ENCODE assay signal across 10 mouse cellular contexts in the genomic region with DNA sequence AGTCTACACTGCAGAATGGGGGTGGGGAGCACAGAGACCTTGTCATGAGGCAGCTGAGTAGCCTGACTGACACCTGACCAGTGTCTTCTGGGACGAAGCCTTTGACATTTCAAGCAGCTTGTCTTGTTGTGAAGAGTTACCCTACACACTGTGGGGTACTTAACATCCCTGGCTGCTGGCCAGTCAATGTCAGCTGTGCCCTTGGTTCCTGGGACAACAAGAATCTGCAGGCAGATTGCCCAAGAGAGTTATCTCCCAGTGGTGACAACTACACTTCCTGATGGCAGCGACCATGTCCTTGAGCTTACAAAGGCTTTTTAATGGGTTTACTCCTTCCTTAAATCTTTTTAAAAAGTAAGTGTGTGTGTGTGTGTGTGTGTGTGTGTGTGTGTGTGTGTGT.
DNase-seq lines count a peak whose midpoint lies in the region; ATAC-seq and TF ChIP-seq lines count a peak whose summit lies in the region.
"Had no signal": no experiment of that assay in that cellular context is flagged by ENCODE, and none has a peak within 500 bp of the region (broad histone marks: within the 10 kb centered on the region; RNA-seq: fewer than 3 reads in every experiment).

No protein-coding gene starts in this region.

- H3K9me3 ChIP-seq in forebrain, embryonic 10.5 days = no peaks in the 10 kb centered on the region
- no peaks in the 10 kb centered on the region for H3K9me3 ChIP-seq in forebrain, postnatal 0 days (ENCODE audit: low read length)
- no peaks in the 10 kb centered on the region for H3K9me3 ChIP-seq in liver, postnatal 0 days (ENCODE audit: low read length)
- no peaks in the 10 kb centered on the region for H3K9me3 ChIP-seq in liver, embryonic 11.5 days (ENCODE audit: control insufficient read depth, low read length)
- H3K9me3 ChIP-seq in hindbrain, embryonic 13.5 days = no peaks in the 10 kb centered on the region
- H3K9me3 ChIP-seq: embryonic facial prominence, embryonic 13.5 days had no signal

- H3K4me2 ChIP-seq in forebrain, postnatal 0 days (ENCODE audit: low read depth) = no peak overlapping the region
- H3K4me2 ChIP-seq in liver, postnatal 0 days (ENCODE audit: low read depth, low read length) = no peak overlapping the region
- H3K4me2 ChIP-seq in liver, embryonic 11.5 days = no peak overlapping the region
- H3K4me2 ChIP-seq in hindbrain, embryonic 13.5 days = no peak overlapping the region
- H3K4me2 ChIP-seq: embryonic facial prominence, embryonic 13.5 days; midbrain, embryonic 11.5 days had no signal

- H3K36me3 ChIP-seq in forebrain, embryonic 10.5 days (replicated peaks) = no peaks in the 10 kb centered on the region
- no peaks in the 10 kb centered on the region for H3K36me3 ChIP-seq in forebrain, postnatal 0 days (ENCODE audit: insufficient read depth)
- no peaks in the 10 kb centered on the region for H3K36me3 ChIP-seq in liver, postnatal 0 days (replicated peaks; ENCODE audit: insufficient read depth, low read length)
- H3K36me3 ChIP-seq in liver, embryonic 11.5 days (ENCODE audit: control insufficient read depth, insufficient read depth, low read length) = no peaks in the 10 kb centered on the region
- H3K36me3 ChIP-seq in hindbrain, embryonic 13.5 days = no peaks in the 10 kb centered on the region
- H3K36me3 ChIP-seq: embryonic facial prominence, embryonic 13.5 days had no signal

- 83% methylated on average over 2 of the region's 2 CpGs for WGBS in forebrain, embryonic 10.5 days
- WGBS in forebrain, postnatal 0 days = 52% methylated on average over 2 of the region's 2 CpGs
- WGBS in liver, postnatal 0 days (ENCODE audit: insufficient replicate concordance) = 10% methylated on average over 2 of the region's 2 CpGs
- WGBS in liver, embryonic 11.5 days = 38% methylated on average over 2 of the region's 2 CpGs
- 38% methylated on average over 2 of the region's 2 CpGs for WGBS in hindbrain, embryonic 13.5 days

- peaks cover 28% of the 10 kb centered on the region for H3K27me3 ChIP-seq in forebrain, embryonic 10.5 days (ENCODE audit: poor library complexity, severe bottlenecking)
- no peaks in the 10 kb centered on the region for H3K27me3 ChIP-seq in forebrain, postnatal 0 days (ENCODE audit: insufficient read depth, low read length)
- H3K27me3 ChIP-seq in liver, postnatal 0 days (ENCODE audit: insufficient read depth, low read length) = no peaks in the 10 kb centered on the region
- H3K27me3 ChIP-seq in liver, embryonic 11.5 days (replicated peaks; ENCODE audit: control insufficient read depth, insufficient read depth, low read length) = no peaks in the 10 kb centered on the region
- no peaks in the 10 kb centered on the region for H3K27me3 ChIP-seq in hindbrain, embryonic 13.5 days
- H3K27me3 ChIP-seq: embryonic facial prominence, embryonic 13.5 days had no signal

- ATAC-seq in forebrain, postnatal 0 days = no peak
- peak; percentile 51 for ATAC-seq in liver, postnatal 0 days
- no peak for ATAC-seq in liver, embryonic 11.5 days (replicated peaks; ENCODE audit: low FRiP score)
- peak; percentile 52 for ATAC-seq in common myeloid progenitor, adult 5-6 weeks (replicated peaks; ENCODE audit: low read depth, poor library complexity, severe bottlenecking)
- ATAC-seq in hindbrain, embryonic 13.5 days (ENCODE audit: low FRiP score) = no peak

- no peak for TF ChIP-seq CTCF in forebrain, postnatal 0 days (IDR thresholded peaks at IDR 0.05; ENCODE audit: low read depth)
- no peak for TF ChIP-seq CTCF in liver, postnatal 0 days (IDR thresholded peaks at IDR 0.05; ENCODE audit: low read depth)
- TF ChIP-seq CTCF in layer of hippocampus, adult 2 months (conservative IDR thresholded peaks at IDR 0.05) = no peak

- H3K9ac ChIP-seq in forebrain, postnatal 0 days = no peak overlapping the region
- no peak overlapping the region for H3K9ac ChIP-seq in liver, postnatal 0 days (replicated peaks)
- no peak overlapping the region for H3K9ac ChIP-seq in liver, embryonic 11.5 days (ENCODE audit: low read depth, low read length)
- no peak overlapping the region for H3K9ac ChIP-seq in hindbrain, embryonic 13.5 days
- H3K9ac ChIP-seq: embryonic facial prominence, embryonic 13.5 days had no signal

- TF ChIP-seq EP300 in liver, postnatal 0 days (IDR thresholded peaks at IDR 0.05; ENCODE audit: low read depth) = no peak

- DNase-seq in forebrain, embryonic 10.5 days (ENCODE audit: extremely low spot score, low spot score) = no peak
- no peak for DNase-seq in forebrain, postnatal 0 days
- DNase-seq in liver, postnatal 0 days = peak; percentile 55
- no peak for DNase-seq in liver, embryonic 11.5 days (ENCODE audit: low spot score)
- peak; percentile 57 for DNase-seq in lung, postnatal 36 days
- DNase-seq in layer of hippocampus, adult 2 months (ENCODE audit: low spot score in 2 of 2) = no peak

- H3K4me1 ChIP-seq in forebrain, embryonic 10.5 days = peaks cover 38% of the 10 kb centered on the region
- no peaks in the 10 kb centered on the region for H3K4me1 ChIP-seq in forebrain, postnatal 0 days (ENCODE audit: insufficient read depth)
- H3K4me1 ChIP-seq in liver, postnatal 0 days (ENCODE audit: insufficient read depth) = peaks cover 33% of the 10 kb centered on the region
- H3K4me1 ChIP-seq in liver, embryonic 11.5 days (replicated peaks; ENCODE audit: control insufficient read depth, insufficient read depth, low read length) = peaks cover 8% of the 10 kb centered on the region
- H3K4me1 ChIP-seq in hindbrain, embryonic 13.5 days (replicated peaks) = peaks cover 19% of the 10 kb centered on the region

- 0 out of 2 replicates have a peak overlapping the region, but pooled peaks have one; percentile 58 for H3K27ac ChIP-seq in forebrain, embryonic 10.5 days
- no peak overlapping the region for H3K27ac ChIP-seq in forebrain, postnatal 0 days (ENCODE audit: low read depth, low read length)
- H3K27ac ChIP-seq in liver, postnatal 0 days (ENCODE audit: low read depth) = peak overlapping the region; percentile 69
- no peak overlapping the region for H3K27ac ChIP-seq in liver, embryonic 11.5 days (ENCODE audit: low read depth, low read length)
- no peak overlapping the region for H3K27ac ChIP-seq in hindbrain, embryonic 13.5 days
- H3K27ac ChIP-seq in layer of hippocampus, adult 2 months = no peak overlapping the region
- H3K27ac ChIP-seq: embryonic facial prominence, embryonic 13.5 days had no signal

- no peak overlapping the region for H3K4me3 ChIP-seq in forebrain, embryonic 10.5 days
- no peak overlapping the region for H3K4me3 ChIP-seq in forebrain, postnatal 0 days (ENCODE audit: low read depth, low read length)
- no peak overlapping the region for H3K4me3 ChIP-seq in liver, postnatal 0 days (ENCODE audit: low read depth, low read length)
- H3K4me3 ChIP-seq in liver, embryonic 11.5 days (ENCODE audit: low read depth, low read length) = no peak overlapping the region
- H3K4me3 ChIP-seq in hindbrain, embryonic 13.5 days = no peak overlapping the region
- no peak overlapping the region for H3K4me3 ChIP-seq in layer of hippocampus, adult 2 months
- H3K4me3 ChIP-seq: embryonic facial prominence, embryonic 13.5 days had no signal

Comparison
In these comparisons a context has a peak if more than half of its experiments do, and no peak if none do; other contexts are left out.
1. DNase-seq: peak in liver, postnatal 0 days (single experiment) and lung, postnatal 36 days (single experiment); none in forebrain, embryonic 10.5 days (single experiment), forebrain, postnatal 0 days (single experiment), liver, embryonic 11.5 days (single experiment) and layer of hippocampus, adult 2 months (0 of 2).
2. H3K27ac ChIP-seq: peak in forebrain, embryonic 10.5 days (single experiment) and liver, postnatal 0 days (single experiment); none in forebrain, postnatal 0 days (single experiment), liver, embryonic 11.5 days (single experiment), hindbrain, embryonic 13.5 days (single experiment) and layer of hippocampus, adult 2 months (single experiment).
3. ATAC-seq: peak in liver, postnatal 0 days (single experiment) and common myeloid progenitor, adult 5-6 weeks (single experiment); none in forebrain, postnatal 0 days (single experiment), liver, embryonic 11.5 days (single experiment) and hindbrain, embryonic 13.5 days (single experiment).